Mouse (Mus musculus) cerebellum, adult 2 months (tissue): ENCODE data around the gene Krt80. TPM values are rescaled to one million over a fixed set of nuclear protein-coding genes. Genes with fewer than 3 reads are reported as not detected.

ENCODE experiments used
- DNase-seq, 2 experiments: peaks; one replicate each; pipeline ENCODE4 v3.0.0; 2021
- H3K27ac ChIP-seq: fragments of 200-500 bp; 2 replicates; pipeline ENCODE4 v1.5.1; 2012; ENCODE audit warnings: low read length, control low read depth, inconsistent platforms; ENCODE audit not compliant: insufficient read depth
- H3K27me3 ChIP-seq: fragments of 200-500 bp; 2 replicates; pipeline ENCODE4 v1.6.1; 2012; ENCODE audit warnings: inconsistent platforms, mild to moderate bottlenecking, low read length, moderate library complexity; ENCODE audit not compliant: control insufficient read depth, insufficient read depth
- H3K4me1 ChIP-seq: fragments of 200-500 bp; 2 replicates; pipeline ENCODE4 v1.6.1; 2011; ENCODE audit warnings: low read length; ENCODE audit not compliant: control insufficient read depth, insufficient read depth
- H3K4me3 ChIP-seq: fragments of 200-500 bp; replicated peaks from 2 replicates; pipeline ENCODE3; 2011; ENCODE audit warnings: mild to moderate bottlenecking, low read depth, low read length, control low read depth; ENCODE audit not compliant: insufficient read depth
- CTCF ChIP-seq: fragments of 200-500 bp; IDR thresholded peaks from 2 replicates; pipeline ENCODE4 v1.5.1; 2011; ENCODE audit warnings: low read depth, mild to moderate bottlenecking, control low read depth, low read length, moderate library complexity, borderline replicate concordance; ENCODE audit not compliant: insufficient read depth
- POLR2A ChIP-seq: fragments of 200-500 bp; IDR thresholded peaks from 2 replicates; pipeline ENCODE4 v1.6.1; 2011; ENCODE audit warnings: low read length, control low read depth, borderline replicate concordance; ENCODE audit not compliant: insufficient read depth
- WGBS: fragments of 180-500 bp; shearing (Covaris S2); methylation state at CpG from one replicate; pipeline ENCODE4 v1.1.7; 2018; 5-methylcytosine and 5-hydroxymethylcytosine counted together
- polyA plus RNA-seq: library from polyadenylated mRNA; depleted of rRNA; stranded (reverse); fragments of >200 nt; gene quantifications from 2 replicates; pipeline ENCODE4 v1.2.3, GENCODE M21; 2012; rRNA removed

Gene Krt80
- polyA plus RNA-seq, 1 experiment = 0.05 TPM

GRCm38 (mm10) chr15:101303830-101304229 is 66.1 kb downstream of the Krt80 start:
- H3K27me3 ChIP-seq = no peaks in the 10 kb centered on the region
- H3K4me1 ChIP-seq = no peaks in the 10 kb centered on the region
- DNase-seq = no peak
- H3K27ac ChIP-seq = no peak overlapping the region
- no peak for TF ChIP-seq CTCF
- TF ChIP-seq POLR2A = no peak
- 87% methylated on average over 4 of the region's 4 CpGs for WGBS
- no peak overlapping the region for H3K4me3 ChIP-seq

GRCm38 (mm10) chr15:101302201-101302600 is 67.8 kb downstream of the Krt80 start:
- 78% methylated on average over 3 of the region's 3 CpGs for WGBS
- Histone ChIP-seq H3K4me1 (no peaks in the 10 kb centered on the region), H3K27me3 (no peaks in the 10 kb centered on the region), H3K4me3 (no peak overlapping the region), H3K27ac (no peak overlapping the region)
- no peak for DNase-seq
- TF ChIP-seq POLR2A (no peak), CTCF (no peak)

- DNase-seq = no peak
- Histone ChIP-seq H3K27ac (no peak overlapping the region), H3K4me1 (no peaks in the 10 kb centered on the region), H3K4me3 (no peak overlapping the region), H3K27me3 (no peaks in the 10 kb centered on the region)
- WGBS = 83% methylated on average over 6 of the region's 6 CpGs
- no peak for TF ChIP-seq CTCF
- TF ChIP-seq POLR2A = no peak
These were observed 69.8 kb downstream of the Krt80 start for GRCm38 (mm10) chr15:101300128-101300527.

DNA sequence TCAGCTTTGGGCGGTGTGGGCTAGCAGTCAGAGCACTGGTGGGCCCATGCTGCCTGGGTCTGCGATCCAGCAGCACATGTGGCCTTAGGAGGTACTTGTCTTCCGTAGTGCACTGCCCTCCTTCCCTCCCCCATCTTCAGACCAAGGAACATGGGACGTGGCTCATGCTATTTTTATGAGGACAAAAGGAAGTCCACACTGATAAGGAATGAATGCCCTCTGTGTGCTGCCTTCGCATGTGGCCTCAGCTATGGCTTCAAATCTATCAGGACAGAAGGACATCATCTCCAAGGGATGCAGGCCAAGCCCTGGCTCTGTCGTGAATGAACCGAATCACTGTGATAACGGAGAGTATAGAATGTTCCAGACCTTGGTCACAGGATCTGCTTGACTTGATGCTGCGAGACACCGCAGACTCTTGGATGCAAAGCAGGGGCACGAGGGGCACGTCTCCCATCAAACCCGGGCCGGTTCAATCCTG is 70.4 kb downstream of the Krt80 start:
- DNase-seq = no peak
- WGBS = 81% methylated on average over 14 of the region's 14 CpGs
- no peak overlapping the region for H3K4me3 ChIP-seq
- TF ChIP-seq POLR2A = no peak
- no peak for TF ChIP-seq CTCF
- H3K27ac ChIP-seq = no peak overlapping the region
- H3K27me3 ChIP-seq = no peaks in the 10 kb centered on the region
- H3K4me1 ChIP-seq = no peaks in the 10 kb centered on the region

DNA sequence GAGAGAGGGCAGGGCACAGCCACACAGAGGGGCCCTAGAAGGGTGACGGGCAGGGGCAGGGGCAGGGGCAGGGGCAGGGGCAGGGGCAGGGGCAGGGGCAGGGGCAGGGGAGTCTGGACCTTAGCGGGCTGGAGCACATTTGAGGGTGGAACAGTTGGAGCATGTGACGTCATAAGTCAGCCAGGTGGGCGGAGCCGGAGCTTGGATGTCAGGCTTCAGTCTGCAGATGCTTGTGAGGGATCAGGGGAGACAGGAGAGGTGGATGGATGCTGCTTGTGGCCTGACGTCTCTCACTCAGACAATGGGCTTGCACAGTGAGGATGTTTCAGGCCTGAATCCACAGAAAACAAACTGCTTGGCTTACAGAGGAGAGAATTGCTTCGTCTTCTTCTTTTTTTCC is 71.4 kb downstream of the Krt80 start:
- Histone ChIP-seq H3K4me3 (no peak overlapping the region), H3K4me1 (no peaks in the 10 kb centered on the region), H3K27me3 (no peaks in the 10 kb centered on the region), H3K27ac (no peak overlapping the region)
- 19% methylated on average over 7 of the region's 7 CpGs for WGBS
- no peak for DNase-seq
- TF ChIP-seq CTCF = no peak
- TF ChIP-seq POLR2A = no peak

GRCm38 (mm10) chr15:101297988-101298387 is 72.0 kb downstream of the Krt80 start:
- no peaks in the 10 kb centered on the region for H3K27me3 ChIP-seq
- no peak for DNase-seq
- H3K4me1 ChIP-seq = no peaks in the 10 kb centered on the region
- H3K27ac ChIP-seq = no peak overlapping the region
- 22% methylated on average over 7 of the region's 7 CpGs for WGBS
- no peak overlapping the region for H3K4me3 ChIP-seq
- TF ChIP-seq POLR2A (no peak), CTCF (no peak)

Other genes with a start within 250 kb of the Krt80 start
- gene Acvrl1, start 241.6 kb downstream of the Krt80 start, polyA plus RNA-seq = 15.3 and 17.2 TPM in 2 replicates
- gene Acvr1b, start 196.1 kb downstream of the Krt80 start, polyA plus RNA-seq = 54.5 and 55.2 TPM in 2 replicates
- gene Grasp, start 146.0 kb downstream of the Krt80 start, polyA plus RNA-seq = 5.0 and 5.3 TPM in 2 replicates
- gene Nr4a1, start 115.9 kb downstream of the Krt80 start, polyA plus RNA-seq = 13.1 and 16.4 TPM in 2 replicates
- 46.8 and 49.6 TPM in 2 replicates for gene Atg101, start 85.9 kb downstream of the Krt80 start, polyA plus RNA-seq
- gene 6030408B16Rik, start 77.0 kb downstream of the Krt80 start, polyA plus RNA-seq = 0.15 and 0.27 TPM in 2 replicates
- 0.33 and 0.36 TPM in 2 replicates for gene Krt7, start 40.9 kb upstream of the Krt80 start, polyA plus RNA-seq
- 0.13 and 0.15 TPM in 2 replicates for gene Krt87, start 68.6 kb upstream of the Krt80 start, polyA plus RNA-seq
- gene Krt88, start 77.6 kb upstream of the Krt80 start, polyA plus RNA-seq = not detected in 2 replicates
- gene Krt81, start 93.6 kb upstream of the Krt80 start, polyA plus RNA-seq = not detected in 2 replicates
- not detected in 2 replicates for gene Krt86, start 103.3 kb upstream of the Krt80 start, polyA plus RNA-seq
- not detected in 2 replicates for gene Krt83, start 121.3 kb upstream of the Krt80 start, polyA plus RNA-seq
- gene Gm49425, start 147.1 kb upstream of the Krt80 start, polyA plus RNA-seq = not detected in 2 replicates
- gene Krt84, start 162.7 kb upstream of the Krt80 start, polyA plus RNA-seq = not detected in 2 replicates
- not detected in 2 replicates for gene Krt82, start 180.5 kb upstream of the Krt80 start, polyA plus RNA-seq
- gene Krt90, start 192.8 kb upstream of the Krt80 start, polyA plus RNA-seq = 0.03 and 0.08 TPM in 2 replicates
- not detected in 2 replicates for gene Krt75, start 203.7 kb upstream of the Krt80 start, polyA plus RNA-seq